Mouse (Mus musculus) large intestine, adult 2 months (tissue): ENCODE measurements around the gene Pygl. TPM values are rescaled to one million over a fixed set of nuclear protein-coding genes. Genes with fewer than 3 reads are reported as not detected.
A peak's percentile ranks its signal among the peaks of the same experiment; 100 is the strongest.

Source experiments
- DNase-seq: peaks from one replicate; pipeline ENCODE4 v3.0.0-alpha.2; 2012; ENCODE audit warnings: low read depth, low spot score
- WGBS: fragments of 180-500 bp; shearing (Covaris S2); methylation state at CpG from one replicate; pipeline ENCODE4 v1.1.7; 2018; 5-methylcytosine and 5-hydroxymethylcytosine counted together
- polyA plus RNA-seq: library from polyadenylated mRNA; depleted of rRNA; stranded (reverse); fragments of >200 nt; gene quantifications from 2 replicates; pipeline ENCODE4 v1.2.3, GENCODE M21; 2012; rRNA removed

Pygl gene
- polyA plus RNA-seq: 2.5 and 6.0 TPM in 2 replicates

- 98% methylated on average over 2 of the region's 2 CpGs for WGBS
- DNase-seq: no peak
Observed at GRCm38 (mm10) chr12:70231294-70231693, at the start of gene Pygl. Gene Pygl, minus strand, starts transcription at chr12:70231488.

GRCm38 (mm10) chr12:70280930-70281329 lies 49.6 kb upstream of the Pygl start:
- DNase-seq: no peak
- 84% methylated on average over 2 of the region's 2 CpGs for WGBS

DNA sequence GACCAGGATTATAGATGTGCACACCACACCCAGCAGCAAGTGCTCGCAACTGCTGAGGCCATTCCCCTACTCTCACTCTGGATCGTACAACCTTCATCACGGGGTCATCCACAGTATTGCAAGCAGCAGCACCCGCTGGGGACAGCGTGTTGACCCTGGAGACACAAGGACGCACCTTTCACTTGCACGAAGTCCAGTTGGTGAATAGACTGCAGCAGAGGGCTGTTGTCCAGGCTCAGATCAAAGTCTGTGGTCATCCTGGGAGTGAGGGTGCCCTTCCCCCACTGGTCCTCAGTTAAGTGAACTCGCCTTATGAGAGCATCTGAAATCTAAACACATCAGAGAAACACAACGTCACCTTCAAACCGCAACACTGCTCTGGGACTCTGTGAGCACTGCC lies 49.1 kb upstream of the Pygl start:
- WGBS: 74% methylated on average over 10 of the region's 10 CpGs
- no peak for DNase-seq

DNA sequence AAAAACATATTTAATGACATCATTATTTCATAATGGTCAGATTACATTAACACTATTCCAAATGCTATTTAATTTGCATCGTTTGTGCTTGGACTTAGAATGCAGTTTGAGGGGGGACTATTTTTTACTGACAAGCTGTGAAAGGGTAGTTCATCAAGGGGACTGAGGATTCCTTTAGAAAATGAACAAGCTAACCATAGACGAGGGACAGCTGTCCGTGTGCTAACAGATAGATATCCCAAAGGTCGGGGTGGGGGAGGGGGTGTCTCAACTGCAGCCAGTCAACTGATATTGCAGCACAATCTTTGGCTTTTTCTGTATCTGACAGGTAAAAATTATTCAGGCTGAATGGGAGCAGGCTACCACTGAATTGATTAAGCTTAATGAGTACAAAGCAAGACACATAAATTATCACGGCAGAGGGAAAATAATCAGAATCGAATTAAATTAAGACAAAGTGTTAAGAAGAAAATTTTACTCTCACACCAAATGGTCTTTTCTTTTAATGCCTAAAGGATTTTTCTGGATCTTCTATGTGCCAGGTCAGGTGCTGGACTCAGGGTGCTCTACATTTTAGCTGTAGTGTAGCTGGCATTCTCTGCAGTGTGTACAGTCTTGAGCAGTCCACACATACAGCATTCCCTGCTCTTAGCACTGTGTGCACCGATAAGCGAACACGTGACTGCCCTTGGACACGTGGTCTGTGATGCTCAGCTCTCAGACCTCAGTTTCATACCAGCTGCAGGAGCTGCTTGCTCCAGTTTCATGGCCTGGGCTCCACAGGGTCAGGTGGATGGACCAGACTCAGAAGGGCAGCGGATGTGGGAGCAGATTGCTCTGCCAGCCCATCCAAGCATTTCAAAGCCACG lies 46.0 kb upstream of the Pygl start:
- 71% methylated on average over 12 of the region's 12 CpGs for WGBS
- DNase-seq: no peak

DNA sequence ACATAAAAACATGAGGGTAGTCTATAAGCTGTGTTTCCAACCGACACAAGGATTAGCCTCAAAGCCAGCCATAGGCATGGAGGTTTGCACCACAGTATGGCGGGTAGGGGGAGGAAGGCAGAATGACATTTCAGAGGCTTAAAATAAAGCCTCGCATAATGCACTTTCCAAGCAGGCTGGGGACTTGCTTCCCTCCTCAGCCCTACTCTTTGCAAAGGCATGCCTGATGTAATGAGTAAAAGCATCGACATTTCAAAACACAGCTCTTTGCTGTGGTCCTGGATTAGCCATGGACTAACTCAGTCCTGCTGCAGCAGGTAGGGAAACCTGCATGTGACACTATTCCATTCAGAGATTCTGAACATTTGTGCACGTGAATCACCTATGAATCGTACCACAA lies 38.4 kb upstream of the Pygl start:
- 86% methylated on average over 6 of the region's 6 CpGs for WGBS

GRCm38 (mm10) chr12:70267314-70267713 lies 36.0 kb upstream of the Pygl start:
- 80% methylated on average over 9 of the region's 9 CpGs for WGBS
- DNase-seq: no peak

More for the DNA sequence above, 38.4 kb upstream of the Pygl start:
- DNase-seq: no peak

- WGBS: 55% methylated on average over 8 of the region's 8 CpGs
- DNase-seq: no peak
Observed at GRCm38 (mm10) chr12:70266494-70266931, 35.2 kb upstream of the Pygl start.

DNA sequence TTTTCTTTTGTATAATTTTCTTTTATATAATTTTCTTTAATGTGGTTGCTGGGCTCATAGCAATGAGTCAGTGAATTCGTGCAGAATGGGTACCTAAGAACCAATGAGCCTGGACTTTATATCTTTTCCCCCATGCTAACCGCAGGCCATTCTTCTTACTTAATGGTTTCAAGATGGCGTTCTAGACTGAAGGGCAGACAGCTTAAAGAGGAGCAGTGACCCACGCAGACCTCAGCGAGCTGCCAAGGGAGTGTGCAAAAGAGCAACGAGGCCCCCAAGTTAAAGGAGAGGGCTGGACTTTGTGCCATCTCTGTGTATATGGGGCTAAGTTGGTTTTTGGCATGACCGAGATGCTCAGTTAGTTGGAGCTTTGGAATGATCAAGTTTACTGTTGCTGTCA lies 32.4 kb upstream of the Pygl start:
- WGBS: 75% methylated on average over 7 of the region's 7 CpGs
- DNase-seq: no peak

GRCm38 (mm10) chr12:70262271-70262953 lies 31.1 kb upstream of the Pygl start:
- DNase-seq: no peak
- WGBS: 94% methylated on average over 17 of the region's 17 CpGs

- DNase-seq: no peak
- 62% methylated on average over 15 of the region's 15 CpGs for WGBS
Observed at GRCm38 (mm10) chr12:70251210-70251884, 20.1 kb upstream of the Pygl start.

DNA sequence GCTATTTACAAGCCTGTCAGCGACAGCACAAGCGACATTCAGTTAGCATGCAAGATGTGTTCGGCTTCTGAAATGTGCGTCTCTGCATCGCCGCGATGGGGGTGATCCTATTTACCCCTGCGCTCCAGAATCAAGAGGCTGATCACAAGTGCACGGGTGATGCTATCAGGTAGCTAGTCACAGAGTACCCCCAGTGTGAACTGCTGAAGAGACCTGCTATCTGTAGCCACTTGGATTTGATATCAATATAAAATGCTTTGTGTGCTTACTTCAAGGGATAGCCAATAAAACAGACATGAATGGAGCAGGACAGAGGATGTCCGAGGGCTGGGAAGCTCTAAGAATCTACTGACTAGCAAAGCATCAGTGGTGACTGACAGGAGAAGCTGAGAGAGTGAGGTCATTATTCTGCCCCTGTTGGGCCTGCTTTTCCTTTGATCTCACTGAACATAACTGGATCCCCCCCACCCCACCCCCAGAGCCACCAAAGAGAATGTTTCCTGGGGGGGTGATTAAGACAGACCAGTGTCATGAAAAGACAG lies 18.4 kb upstream of the Pygl start:
- 85% methylated on average over 10 of the region's 10 CpGs for WGBS
- DNase-seq: no peak

GRCm38 (mm10) chr12:70247683-70248474 lies 16.6 kb upstream of the Pygl start:
- 62% methylated on average over 15 of the region's 15 CpGs for WGBS
- DNase-seq: no peak

DNA sequence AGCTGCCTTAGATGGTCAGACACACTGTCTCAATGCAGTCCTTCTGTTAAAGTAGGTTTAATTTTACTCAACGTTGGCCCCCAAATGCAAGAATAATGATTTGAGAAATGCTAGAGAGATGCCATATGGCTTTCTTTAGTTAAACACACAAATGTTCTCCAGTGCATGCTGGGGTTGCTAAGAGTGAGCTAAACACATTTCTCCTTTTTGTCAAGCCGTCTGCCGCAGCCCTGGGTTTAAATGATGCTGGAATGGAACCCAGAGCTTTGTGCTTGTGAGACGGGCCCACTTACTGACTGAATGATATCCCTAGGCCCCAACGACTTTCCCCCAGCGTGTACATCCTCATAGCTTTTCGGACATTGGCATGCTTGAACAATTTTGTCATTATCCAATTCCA lies 11.3 kb upstream of the Pygl start:
- 87% methylated on average over 7 of the region's 7 CpGs for WGBS
- DNase-seq: no peak

DNA sequence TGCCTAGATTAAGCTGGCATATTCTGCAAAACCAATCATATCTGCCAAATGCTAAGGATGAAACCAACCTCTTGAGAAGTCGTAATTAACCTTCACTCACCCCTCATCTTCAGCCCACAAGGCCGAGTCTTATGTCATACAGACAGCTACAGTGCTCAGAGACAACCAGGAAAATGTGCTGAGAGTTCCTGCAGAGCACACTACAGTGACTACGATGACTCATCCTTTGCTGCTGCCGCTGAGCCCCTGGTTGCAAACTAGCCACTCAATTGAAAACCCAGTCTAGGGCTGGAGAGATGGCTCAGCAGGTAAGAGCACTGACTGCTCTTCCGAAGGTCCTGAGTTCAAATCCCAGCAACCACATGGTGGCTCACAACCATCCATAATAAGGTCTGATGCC lies 8.5 kb upstream of the Pygl start:
- WGBS: 66% methylated on average over 5 of the region's 5 CpGs
- no peak for DNase-seq

DNA sequence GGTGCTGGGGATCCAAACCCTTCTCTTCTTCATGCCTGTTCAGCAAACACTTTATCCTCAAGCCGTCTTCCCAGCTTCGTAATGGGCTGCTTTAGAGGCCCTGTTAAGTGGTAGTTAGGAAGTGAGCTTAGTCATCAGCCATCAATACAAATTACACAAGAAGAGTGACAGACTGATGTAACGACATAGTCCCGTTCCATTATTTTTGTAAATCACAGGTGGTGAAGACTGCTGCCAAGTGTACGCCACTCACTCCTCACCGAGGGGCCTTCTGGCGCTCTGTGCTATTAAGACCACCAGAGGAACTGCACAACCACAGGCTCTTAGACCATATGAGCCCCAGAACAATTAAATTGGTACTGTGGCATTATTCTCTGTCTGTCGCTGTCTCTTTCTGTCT lies 7.3 kb upstream of the Pygl start:
- 63% methylated on average over 8 of the region's 8 CpGs for WGBS
- DNase-seq: no peak

DNA sequence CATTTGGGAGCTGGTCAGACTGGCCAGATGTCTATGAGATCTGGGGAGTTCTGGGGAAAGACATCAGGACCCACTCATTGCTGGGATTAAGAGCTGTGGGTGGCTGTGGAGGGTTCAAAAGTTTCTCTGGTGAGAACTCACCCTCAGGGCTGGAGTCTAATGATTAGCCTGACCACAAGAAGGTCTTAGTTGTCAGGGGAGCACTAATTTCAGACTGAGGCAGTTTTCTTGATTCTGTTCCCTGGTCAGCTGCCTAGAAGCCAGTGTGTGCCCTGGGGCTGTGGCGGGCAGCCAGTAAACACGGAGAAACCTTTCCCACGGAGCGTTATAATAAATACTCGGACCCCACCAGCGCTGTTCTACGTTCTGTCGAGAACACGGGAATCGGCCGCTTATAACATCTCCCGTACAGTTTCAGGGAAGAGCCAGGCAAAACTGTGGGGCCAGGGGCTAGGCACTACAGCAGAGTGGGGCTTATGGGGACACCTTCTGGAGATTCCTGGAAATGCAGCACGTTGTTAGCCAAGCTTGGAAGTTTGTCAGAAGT lies 3.7 kb upstream of the Pygl start:
- 1% methylated on average over 13 of the region's 13 CpGs for WGBS
- DNase-seq: no peak

GRCm38 (mm10) chr12:70234411-70234810 lies 3.1 kb upstream of the Pygl start:
- 3% methylated on average over 6 of the region's 6 CpGs for WGBS
- DNase-seq: peak; percentile 38

GRCm38 (mm10) chr12:70233637-70234315 lies 2.5 kb upstream of the Pygl start:
- DNase-seq: no peak

More at GRCm38 (mm10) chr12:70233637-70234315, 2.5 kb upstream of the Pygl start:
- WGBS: 82% methylated on average over 6 of the region's 6 CpGs
